Mouse (Mus musculus): ENCODE measurements around the gene B830017H08Rik. TPM values are rescaled to one million over a fixed set of nuclear protein-coding genes. Genes with fewer than 3 reads are reported as not detected.
A peak's percentile ranks its signal among the peaks of the same experiment; 100 is the strongest.

The B830017H08Rik gene
- not detected in 2 replicates for total RNA-seq (2014; fragmentation: Nextera tagmentation)
- total RNA-seq (2017), result 0.33 TPM in 1 of 2 replicates, not detected in the other
- polyA plus RNA-seq (2012), result 0.17 and 0.23 TPM in 2 replicates

DNA sequence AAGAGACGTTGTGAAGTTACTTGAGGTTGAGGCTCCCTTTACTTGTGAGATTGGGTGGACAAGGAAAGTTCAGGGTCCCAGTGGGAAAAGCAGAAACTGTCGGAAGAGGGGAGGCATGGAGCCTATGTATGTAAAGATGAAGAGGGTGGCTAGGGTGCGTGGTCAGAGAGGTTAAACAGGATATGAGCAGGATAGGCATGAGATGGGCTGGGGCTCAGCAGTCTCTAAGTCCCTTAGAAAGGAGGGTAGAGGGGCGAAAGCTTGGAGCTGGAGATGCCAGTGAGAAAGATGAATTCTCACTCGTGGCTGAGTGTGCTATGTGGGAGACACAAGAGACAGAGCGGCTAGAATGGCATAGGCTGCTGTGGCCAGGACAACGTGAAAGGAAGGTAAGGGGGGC, at the start of gene B830017H08Rik:
TSS of gene B830017H08Rik (plus strand) at position 301 of the 400 bp plus-strand sequence.
- TF ChIP-seq GATA1 (IDR thresholded peaks at IDR 0.05; ENCODE audit: borderline replicate concordance, low read length) (no peak), POLR2AphosphoS5 (IDR thresholded peaks at IDR 0.05; ENCODE audit: insufficient replicate concordance, low read depth, low read length) (no peak), TAL1 (conservative IDR thresholded peaks at IDR 0.05; ENCODE audit: low read depth, low read length) (no peak), CTCF (IDR thresholded peaks at IDR 0.05; ENCODE audit: low read depth, low read length) (no peak), GATA2 (IDR thresholded peaks at IDR 0.05; ENCODE audit: borderline replicate concordance, low read depth, low read length) (no peak)
- peak within 1 kb of the TSS; percentile 67 for H3K4me3 ChIP-seq (ENCODE audit: low read depth, low read length)

DNA sequence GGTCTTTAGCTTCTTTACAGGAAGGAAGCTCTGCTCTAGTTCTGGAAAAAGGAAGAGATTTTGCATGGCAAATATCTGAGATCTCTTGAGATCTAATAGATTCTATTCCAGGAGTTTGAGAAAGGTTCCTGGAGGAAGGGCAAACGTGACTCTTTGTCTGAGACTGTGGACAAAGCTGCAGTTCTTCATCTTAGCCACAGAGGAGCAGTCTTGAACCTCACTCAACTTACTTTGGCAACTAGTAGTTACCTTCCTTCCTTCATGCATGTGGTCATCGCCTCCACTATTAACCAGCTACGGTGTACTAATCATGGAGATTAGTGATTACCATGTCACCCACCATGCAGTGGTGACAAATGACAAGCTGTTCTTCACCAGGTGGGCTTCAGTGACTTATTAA, 47.6 kb upstream of the B830017H08Rik start:
- Histone ChIP-seq H3K4me1 (ENCODE audit: insufficient read depth, low read depth, low read length) (no peaks in the 10 kb centered on the region), H3K4me3 (ENCODE audit: low read depth, low read length) (no peak overlapping the region), H3K9me3 (replicated peaks) (no peaks in the 10 kb centered on the region), H3K36me3 (replicated peaks) (no peaks in the 10 kb centered on the region), H3K27me3 (ENCODE audit: insufficient read depth, low read length) (peaks cover 13% of the 10 kb centered on the region)
- TF ChIP-seq POLR2AphosphoS5 (IDR thresholded peaks at IDR 0.05; ENCODE audit: insufficient replicate concordance, low read depth, low read length) (no peak), CTCF (IDR thresholded peaks at IDR 0.05; ENCODE audit: low read depth, low read length) (no peak), GATA2 (IDR thresholded peaks at IDR 0.05; ENCODE audit: borderline replicate concordance, low read depth, low read length) (no peak), GATA1 (IDR thresholded peaks at IDR 0.05; ENCODE audit: borderline replicate concordance, low read length) (no peak), TAL1 (conservative IDR thresholded peaks at IDR 0.05; ENCODE audit: low read depth, low read length) (no peak)
- DNase-seq (ENCODE audit: low spot score) (no peak), ATAC-seq (ENCODE audit: extremely low read depth, insufficient number of reproducible peaks, low FRiP score, poor library complexity, severe bottlenecking) (no peak)

More for the DNA sequence above, at the start of gene B830017H08Rik:
- Histone ChIP-seq H3K9me3 (replicated peaks) (0 out of 2 replicates have a peak, but pooled peaks cover 8% of the 10 kb centered on the region), H3K36me3 (replicated peaks) (peaks cover 9% of the 10 kb centered on the region), H3K4me1 (ENCODE audit: insufficient read depth, low read depth, low read length) (peaks cover 33% of the 10 kb centered on the region), H3K27me3 (ENCODE audit: insufficient read depth, low read length) (peaks cover 65% of the 10 kb centered on the region)
- ATAC-seq (ENCODE audit: extremely low read depth, insufficient number of reproducible peaks, low FRiP score, poor library complexity, severe bottlenecking) (no peak), DNase-seq (ENCODE audit: low spot score) (no peak)

- H3K4me1 ChIP-seq (ENCODE audit: insufficient read depth, low read depth, low read length), result no peaks in the 10 kb centered on the region
- H3K36me3 ChIP-seq (replicated peaks), result no peaks in the 10 kb centered on the region
- peaks cover 3% of the 10 kb centered on the region; the same call in 1 of the 2 replicates for H3K9me3 ChIP-seq (replicated peaks)
- DNase-seq (ENCODE audit: low spot score) (no peak), ATAC-seq (ENCODE audit: extremely low read depth, insufficient number of reproducible peaks, low FRiP score, poor library complexity, severe bottlenecking) (no peak)
- no peak overlapping the region for H3K4me3 ChIP-seq (ENCODE audit: low read depth, low read length)
- TF ChIP-seq GATA2 (IDR thresholded peaks at IDR 0.05; ENCODE audit: borderline replicate concordance, low read depth, low read length), result no peak
- no peak for TF ChIP-seq CTCF (IDR thresholded peaks at IDR 0.05; ENCODE audit: low read depth, low read length)
- no peak for TF ChIP-seq TAL1 (conservative IDR thresholded peaks at IDR 0.05; ENCODE audit: low read depth, low read length)
- no peak for TF ChIP-seq GATA1 (IDR thresholded peaks at IDR 0.05; ENCODE audit: borderline replicate concordance, low read length)
- TF ChIP-seq POLR2AphosphoS5 (IDR thresholded peaks at IDR 0.05; ENCODE audit: insufficient replicate concordance, low read depth, low read length), result no peak
- peaks cover 26% of the 10 kb centered on the region for H3K27me3 ChIP-seq (ENCODE audit: insufficient read depth, low read length)
Measured at GRCm38 (mm10) chr16:17792728-17793127, 40.2 kb upstream of the B830017H08Rik start.

- Histone ChIP-seq H3K36me3 (replicated peaks) (no peaks in the 10 kb centered on the region), H3K4me1 (ENCODE audit: insufficient read depth, low read depth, low read length) (no peaks in the 10 kb centered on the region), H3K27me3 (ENCODE audit: insufficient read depth, low read length) (peaks cover 28% of the 10 kb centered on the region), H3K4me3 (ENCODE audit: low read depth, low read length) (no peak overlapping the region), H3K9me3 (replicated peaks) (peaks cover 3% of the 10 kb centered on the region; the same call in 1 of the 2 replicates)
- no peak for ATAC-seq (ENCODE audit: extremely low read depth, insufficient number of reproducible peaks, low FRiP score, poor library complexity, severe bottlenecking)
- DNase-seq (ENCODE audit: low spot score), result no peak
- TF ChIP-seq CTCF (IDR thresholded peaks at IDR 0.05; ENCODE audit: low read depth, low read length) (no peak), POLR2AphosphoS5 (IDR thresholded peaks at IDR 0.05; ENCODE audit: insufficient replicate concordance, low read depth, low read length) (no peak), GATA2 (IDR thresholded peaks at IDR 0.05; ENCODE audit: borderline replicate concordance, low read depth, low read length) (no peak), TAL1 (conservative IDR thresholded peaks at IDR 0.05; ENCODE audit: low read depth, low read length) (no peak), GATA1 (IDR thresholded peaks at IDR 0.05; ENCODE audit: borderline replicate concordance, low read length) (no peak)
Measured at GRCm38 (mm10) chr16:17794047-17794446, 38.9 kb upstream of the B830017H08Rik start.

GRCm38 (mm10) chr16:17795643-17796042, 37.3 kb upstream of the B830017H08Rik start:
- Histone ChIP-seq H3K4me1 (ENCODE audit: insufficient read depth, low read depth, low read length) (no peaks in the 10 kb centered on the region), H3K9me3 (replicated peaks) (peaks cover 3% of the 10 kb centered on the region; the same call in 1 of the 2 replicates), H3K36me3 (replicated peaks) (no peaks in the 10 kb centered on the region), H3K27me3 (ENCODE audit: insufficient read depth, low read length) (peaks cover 34% of the 10 kb centered on the region), H3K4me3 (ENCODE audit: low read depth, low read length) (no peak overlapping the region)
- ATAC-seq (ENCODE audit: extremely low read depth, insufficient number of reproducible peaks, low FRiP score, poor library complexity, severe bottlenecking) (no peak), DNase-seq (ENCODE audit: low spot score) (no peak)
- TF ChIP-seq GATA2 (IDR thresholded peaks at IDR 0.05; ENCODE audit: borderline replicate concordance, low read depth, low read length), result no peak
- no peak for TF ChIP-seq POLR2AphosphoS5 (IDR thresholded peaks at IDR 0.05; ENCODE audit: insufficient replicate concordance, low read depth, low read length)
- TF ChIP-seq CTCF (IDR thresholded peaks at IDR 0.05; ENCODE audit: low read depth, low read length), result no peak
- TF ChIP-seq TAL1 (conservative IDR thresholded peaks at IDR 0.05; ENCODE audit: low read depth, low read length), result no peak
- TF ChIP-seq GATA1 (IDR thresholded peaks at IDR 0.05; ENCODE audit: borderline replicate concordance, low read length), result no peak

GRCm38 (mm10) chr16:17796519-17796918, 36.4 kb upstream of the B830017H08Rik start:
- TF ChIP-seq GATA2 (IDR thresholded peaks at IDR 0.05; ENCODE audit: borderline replicate concordance, low read depth, low read length) (no peak), TAL1 (conservative IDR thresholded peaks at IDR 0.05; ENCODE audit: low read depth, low read length) (no peak), POLR2AphosphoS5 (IDR thresholded peaks at IDR 0.05; ENCODE audit: insufficient replicate concordance, low read depth, low read length) (no peak), GATA1 (IDR thresholded peaks at IDR 0.05; ENCODE audit: borderline replicate concordance, low read length) (no peak), CTCF (IDR thresholded peaks at IDR 0.05; ENCODE audit: low read depth, low read length) (no peak)
- peaks cover 3% of the 10 kb centered on the region; the same call in 1 of the 2 replicates for H3K9me3 ChIP-seq (replicated peaks)
- ATAC-seq (ENCODE audit: extremely low read depth, insufficient number of reproducible peaks, low FRiP score, poor library complexity, severe bottlenecking), result no peak
- H3K36me3 ChIP-seq (replicated peaks), result no peaks in the 10 kb centered on the region
- H3K4me1 ChIP-seq (ENCODE audit: insufficient read depth, low read depth, low read length), result no peaks in the 10 kb centered on the region
- no peak for DNase-seq (ENCODE audit: low spot score)
- H3K27me3 ChIP-seq (ENCODE audit: insufficient read depth, low read length), result peaks cover 34% of the 10 kb centered on the region
- H3K4me3 ChIP-seq (ENCODE audit: low read depth, low read length), result no peak overlapping the region
